ENCODE assay signal across 7 mouse cellular contexts in the genomic region with DNA sequence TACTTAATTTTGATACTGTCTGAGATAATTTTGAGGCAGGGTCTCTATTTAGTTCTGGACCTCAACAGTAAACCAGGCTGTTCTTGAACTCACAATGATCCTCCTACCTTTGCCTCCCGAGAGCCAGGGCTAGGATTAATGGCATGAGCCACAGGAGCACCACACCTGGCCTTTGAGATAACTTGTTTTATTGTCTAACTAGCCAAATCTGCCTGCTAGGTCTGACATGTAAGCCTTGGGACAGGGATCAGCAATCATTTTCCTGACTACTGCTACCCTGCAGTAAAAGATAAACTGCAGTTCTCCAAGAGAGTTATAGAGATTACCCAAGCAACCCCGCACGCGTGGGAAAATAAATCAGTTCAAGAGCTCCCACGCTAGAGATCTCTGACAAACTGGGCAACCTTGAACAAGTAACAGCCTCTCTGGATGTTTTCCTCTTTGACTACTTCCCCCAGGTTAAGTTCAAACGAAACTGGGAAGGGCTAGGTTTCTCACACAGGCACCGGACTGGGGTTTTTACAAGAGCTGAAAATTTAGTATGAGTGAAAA. TPM values are rescaled to one million over a fixed set of nuclear protein-coding genes. Genes with fewer than 3 reads are reported as not detected.
DNase-seq lines count a peak whose midpoint lies in the region; ATAC-seq and TF ChIP-seq lines count a peak whose summit lies in the region.

No protein-coding gene starts in this region.

- no peaks in the 10 kb centered on the region for H3K27me3 ChIP-seq in lung, postnatal 0 days (replicated peaks; ENCODE audit: insufficient read depth, low read length)
- peaks cover 7% of the 10 kb centered on the region for H3K27me3 ChIP-seq in forebrain, embryonic 12.5 days
- peaks cover 3% of the 10 kb centered on the region for H3K27me3 ChIP-seq in liver, embryonic 11.5 days (replicated peaks; ENCODE audit: control insufficient read depth, insufficient read depth, low read length)
- no peaks in the 10 kb centered on the region for H3K27me3 ChIP-seq in stomach, postnatal 0 days (ENCODE audit: control insufficient read depth, insufficient read depth, low read length)

- H3K9me3 ChIP-seq in lung, postnatal 0 days (ENCODE audit: low read length), result no peaks in the 10 kb centered on the region
- H3K9me3 ChIP-seq in forebrain, embryonic 12.5 days, result no peaks in the 10 kb centered on the region
- H3K9me3 ChIP-seq in liver, embryonic 11.5 days (ENCODE audit: control insufficient read depth, low read length), result no peaks in the 10 kb centered on the region
- H3K9me3 ChIP-seq in stomach, postnatal 0 days (ENCODE audit: control insufficient read depth, low read length), result no peaks in the 10 kb centered on the region

- 0 out of 2 replicates have a peak, but pooled peaks cover 8% of the 10 kb centered on the region for H3K4me1 ChIP-seq in lung, postnatal 0 days (ENCODE audit: insufficient read depth, low read depth, low read length)
- peaks cover 20% of the 10 kb centered on the region for H3K4me1 ChIP-seq in forebrain, embryonic 12.5 days
- 0 out of 2 replicates have a peak, but pooled peaks cover 14% of the 10 kb centered on the region for H3K4me1 ChIP-seq in liver, embryonic 11.5 days (replicated peaks; ENCODE audit: control insufficient read depth, insufficient read depth, low read length)
- H3K4me1 ChIP-seq in stomach, postnatal 0 days (replicated peaks; ENCODE audit: control insufficient read depth, insufficient read depth), result 0 out of 2 replicates have a peak, but pooled peaks cover 3% of the 10 kb centered on the region

- DNase-seq in lung, postnatal 0 days (ENCODE audit: low spot score), result no peak
- DNase-seq in lung, postnatal 36 days, result no peak
- no peak for DNase-seq in liver, embryonic 11.5 days (ENCODE audit: low spot score)
- no peak for DNase-seq in stomach, postnatal 0 days (ENCODE audit: low spot score)
- DNase-seq in T-cell, adult 2 months (ENCODE audit: low spot score), result no peak
- DNase-seq in ovary, postnatal 10 days (ENCODE audit: low spot score), result no peak

- no peak for ATAC-seq in lung, postnatal 0 days
- no peak for ATAC-seq in forebrain, embryonic 12.5 days (ENCODE audit: low FRiP score)
- ATAC-seq in liver, embryonic 11.5 days (replicated peaks; ENCODE audit: low FRiP score), result no peak
- no peak for ATAC-seq in stomach, postnatal 0 days (ENCODE audit: low FRiP score, low TSS enrichment)

- no peaks in the 10 kb centered on the region for H3K36me3 ChIP-seq in lung, postnatal 0 days (ENCODE audit: insufficient read depth, low read length)
- peaks cover 7% of the 10 kb centered on the region for H3K36me3 ChIP-seq in forebrain, embryonic 12.5 days (replicated peaks)
- no peaks in the 10 kb centered on the region for H3K36me3 ChIP-seq in liver, embryonic 11.5 days (ENCODE audit: control insufficient read depth, insufficient read depth, low read length)
- H3K36me3 ChIP-seq in stomach, postnatal 0 days (ENCODE audit: control insufficient read depth, insufficient read depth, low read length), result no peaks in the 10 kb centered on the region; the same call in 1 of the 2 replicates

- WGBS in lung, postnatal 0 days, result 3% methylated on average over 7 of the region's 7 CpGs
- WGBS in forebrain, embryonic 12.5 days, result 14% methylated on average over 7 of the region's 7 CpGs
- 6% methylated on average over 7 of the region's 7 CpGs for WGBS in liver, embryonic 11.5 days
- 6% methylated on average over 7 of the region's 7 CpGs for WGBS in stomach, postnatal 0 days

- no peak for TF ChIP-seq CTCF in lung, postnatal 0 days (IDR thresholded peaks at IDR 0.05)
- no peak for TF ChIP-seq CTCF in stomach, postnatal 0 days (IDR thresholded peaks at IDR 0.05; ENCODE audit: low read depth)

- no peak for TF ChIP-seq EP300 in lung, postnatal 0 days (IDR thresholded peaks at IDR 0.05)
- TF ChIP-seq EP300 in stomach, postnatal 0 days (optimal IDR thresholded peaks at IDR 0.05), result no peak

- H3K4me3 ChIP-seq in lung, postnatal 0 days (ENCODE audit: low read depth, low read length), result peak overlapping the region; percentile 71
- H3K4me3 ChIP-seq in forebrain, embryonic 12.5 days (replicated peaks), result peak overlapping the region; percentile 67
- H3K4me3 ChIP-seq in liver, embryonic 11.5 days (ENCODE audit: low read depth, low read length), result peak overlapping the region; percentile 70
- peak overlapping the region; percentile 74 for H3K4me3 ChIP-seq in stomach, postnatal 0 days (ENCODE audit: low read depth, low read length)

- peak overlapping the region; percentile 89 for H3K4me2 ChIP-seq in lung, postnatal 0 days (replicated peaks; ENCODE audit: low read depth, low read length)
- H3K4me2 ChIP-seq in forebrain, embryonic 12.5 days, result peak overlapping the region; percentile 91
- H3K4me2 ChIP-seq in liver, embryonic 11.5 days, result peak overlapping the region; percentile 91
- peak overlapping the region; percentile 90 for H3K4me2 ChIP-seq in stomach, postnatal 0 days (replicated peaks; ENCODE audit: low read depth)

- peak overlapping the region; percentile 96 for H3K27ac ChIP-seq in lung, postnatal 0 days (ENCODE audit: low read length)
- H3K27ac ChIP-seq in forebrain, embryonic 12.5 days, result no peak overlapping the region
- 0 out of 2 replicates have a peak overlapping the region, but pooled peaks have one; percentile 69 for H3K27ac ChIP-seq in liver, embryonic 11.5 days (ENCODE audit: low read depth, low read length)
- H3K27ac ChIP-seq in stomach, postnatal 0 days (replicated peaks), result peak overlapping the region; percentile 95

- H3K9ac ChIP-seq in lung, postnatal 0 days (replicated peaks; ENCODE audit: low read depth), result peak overlapping the region; percentile 70; the same call in 1 of the 2 replicates
- H3K9ac ChIP-seq in forebrain, embryonic 12.5 days, result peak overlapping the region; percentile 71
- peak overlapping the region; percentile 66 for H3K9ac ChIP-seq in liver, embryonic 11.5 days (ENCODE audit: low read depth, low read length)
- peak overlapping the region; percentile 79; the same call in 1 of the 2 replicates for H3K9ac ChIP-seq in stomach, postnatal 0 days (ENCODE audit: low read length)

RNA-seq across cellular contexts. Expression of a gene that starts 0.7 kb away (rescaled TPM):
- 27.4 and 28.6 TPM in 2 replicates for polyA plus RNA-seq in lung, postnatal 0 days (2015; fragmentation: Nextera tagmentation; extraction: Ambion mirVana)
- polyA plus RNA-seq in forebrain, embryonic 12.5 days (2016; fragmentation: Nextera tagmentation; extraction: Ambion mirVana), result 11.5 and 13.0 TPM in 2 replicates
- 8.3 and 8.4 TPM in 2 replicates for polyA plus RNA-seq in liver, embryonic 11.5 days (2014; fragmentation: Nextera tagmentation; extraction: Ambion mirVana)
- 13.9 and 14.9 TPM in 2 replicates for polyA plus RNA-seq in stomach, postnatal 0 days (2015; fragmentation: Nextera tagmentation; extraction: Ambion mirVana)

RNA-seq across cellular contexts. Expression of a gene that starts 5.2 kb away (rescaled TPM):
- polyA plus RNA-seq in lung, postnatal 0 days (2015; fragmentation: Nextera tagmentation; extraction: Ambion mirVana), result 0.47 and 1.2 TPM in 2 replicates
- 1.3 TPM in 1 of 2 replicates, not detected in the other for polyA plus RNA-seq in forebrain, embryonic 12.5 days (2016; fragmentation: Nextera tagmentation; extraction: Ambion mirVana)
- 0.47 and 1.1 TPM in 2 replicates for polyA plus RNA-seq in liver, embryonic 11.5 days (2014; fragmentation: Nextera tagmentation; extraction: Ambion mirVana)
- 7.0 and 8.5 TPM in 2 replicates for polyA plus RNA-seq in stomach, postnatal 0 days (2015; fragmentation: Nextera tagmentation; extraction: Ambion mirVana)

RNA-seq across cellular contexts. Expression of a gene that starts 15.2 kb away (rescaled TPM):
- polyA plus RNA-seq in lung, postnatal 0 days (2015; fragmentation: Nextera tagmentation; extraction: Ambion mirVana), result 21.1 and 33.3 TPM in 2 replicates
- polyA plus RNA-seq in forebrain, embryonic 12.5 days (2016; fragmentation: Nextera tagmentation; extraction: Ambion mirVana), result 601 and 611 TPM in 2 replicates
- 482 and 522 TPM in 2 replicates for polyA plus RNA-seq in liver, embryonic 11.5 days (2014; fragmentation: Nextera tagmentation; extraction: Ambion mirVana)
- 74.1 and 104 TPM in 2 replicates for polyA plus RNA-seq in stomach, postnatal 0 days (2015; fragmentation: Nextera tagmentation; extraction: Ambion mirVana)

RNA-seq across cellular contexts. Expression of a gene that starts 19.7 kb away (rescaled TPM):
- 17.8 and 18.9 TPM in 2 replicates for polyA plus RNA-seq in lung, postnatal 0 days (2015; fragmentation: Nextera tagmentation; extraction: Ambion mirVana)
- polyA plus RNA-seq in forebrain, embryonic 12.5 days (2016; fragmentation: Nextera tagmentation; extraction: Ambion mirVana), result 13.2 and 13.7 TPM in 2 replicates
- 23.2 and 23.6 TPM in 2 replicates for polyA plus RNA-seq in liver, embryonic 11.5 days (2014; fragmentation: Nextera tagmentation; extraction: Ambion mirVana)
- 39.4 and 43.8 TPM in 2 replicates for polyA plus RNA-seq in stomach, postnatal 0 days (2015; fragmentation: Nextera tagmentation; extraction: Ambion mirVana)

RNA-seq across cellular contexts. Expression of a gene that starts 20.0 kb away (rescaled TPM):
- 4.3 and 5.3 TPM in 2 replicates for polyA plus RNA-seq in lung, postnatal 0 days (2015; fragmentation: Nextera tagmentation; extraction: Ambion mirVana)
- 10.2 and 10.7 TPM in 2 replicates for polyA plus RNA-seq in forebrain, embryonic 12.5 days (2016; fragmentation: Nextera tagmentation; extraction: Ambion mirVana)
- polyA plus RNA-seq in liver, embryonic 11.5 days (2014; fragmentation: Nextera tagmentation; extraction: Ambion mirVana), result 7.3 and 8.7 TPM in 2 replicates
- polyA plus RNA-seq in stomach, postnatal 0 days (2015; fragmentation: Nextera tagmentation; extraction: Ambion mirVana), result 3.8 and 4.4 TPM in 2 replicates
